Mouse (Mus musculus): ENCODE measurements around the gene Nifk. TPM values are rescaled to one million over a fixed set of nuclear protein-coding genes. Genes with fewer than 3 reads are reported as not detected.

Gene Nifk
- 108 and 113 TPM in 2 replicates for polyA plus RNA-seq (2016; fragmentation: Nextera tagmentation; extraction: Ambion mirVana)

DNA sequence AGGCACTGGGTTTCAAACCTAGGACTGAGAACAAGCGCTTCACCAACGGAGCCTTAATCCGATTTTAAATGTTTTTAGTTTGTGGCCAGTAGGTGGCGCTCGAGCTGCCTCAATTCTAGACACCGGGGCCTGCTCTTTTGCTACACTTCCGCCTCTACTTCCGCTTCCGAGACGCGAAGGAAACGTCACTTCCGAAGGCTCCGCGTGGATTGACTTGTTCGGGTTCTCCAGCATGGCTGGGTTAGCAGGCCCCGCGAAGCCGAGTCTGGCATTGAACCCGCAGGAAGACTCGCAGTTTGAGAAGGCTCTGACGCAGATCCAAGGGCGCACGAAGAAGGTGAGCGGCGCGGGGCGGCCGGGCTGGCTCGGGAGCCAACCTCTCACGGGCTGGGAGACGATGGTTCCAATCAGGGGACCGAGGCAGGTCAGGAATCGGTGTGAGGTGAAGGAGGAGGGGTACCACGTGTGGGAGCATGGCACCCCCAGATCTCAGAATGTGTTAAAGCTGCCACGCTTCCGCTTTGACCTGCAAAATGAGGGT, at the start of gene Nifk:
Gene Nifk (plus strand): TSS at position 179 of the 541 bp plus-strand sequence.
- Histone ChIP-seq H3K4me1 (peaks cover 10% of the 10 kb centered on the region), H3K27me3 (ENCODE audit: poor library complexity, severe bottlenecking) (no peaks in the 10 kb centered on the region), H3K4me3 (peak within 1 kb of the TSS; percentile 94), H3K36me3 (replicated peaks) (peaks cover 30% of the 10 kb centered on the region), H3K27ac (peak within 1 kb of the TSS; percentile 87), H3K9me3 (no peaks in the 10 kb centered on the region)
- DNase-seq (ENCODE audit: extremely low spot score, low spot score), result peak; percentile 93
- WGBS, result under 1% methylated on average over 37 of the region's 37 CpGs

- Histone ChIP-seq H3K27ac (no peak overlapping the region), H3K4me1 (no peaks in the 10 kb centered on the region), H3K4me3 (no peak overlapping the region), H3K9me3 (no peaks in the 10 kb centered on the region), H3K36me3 (replicated peaks) (no peaks in the 10 kb centered on the region), H3K27me3 (ENCODE audit: poor library complexity, severe bottlenecking) (no peaks in the 10 kb centered on the region)
- WGBS, result 12% methylated on average over 2 of the region's 2 CpGs
- peak; percentile 17 for DNase-seq (ENCODE audit: extremely low spot score, low spot score)
Observed at GRCm38 (mm10) chr1:118275139-118275538, 46.5 kb upstream of the Nifk start.

DNA sequence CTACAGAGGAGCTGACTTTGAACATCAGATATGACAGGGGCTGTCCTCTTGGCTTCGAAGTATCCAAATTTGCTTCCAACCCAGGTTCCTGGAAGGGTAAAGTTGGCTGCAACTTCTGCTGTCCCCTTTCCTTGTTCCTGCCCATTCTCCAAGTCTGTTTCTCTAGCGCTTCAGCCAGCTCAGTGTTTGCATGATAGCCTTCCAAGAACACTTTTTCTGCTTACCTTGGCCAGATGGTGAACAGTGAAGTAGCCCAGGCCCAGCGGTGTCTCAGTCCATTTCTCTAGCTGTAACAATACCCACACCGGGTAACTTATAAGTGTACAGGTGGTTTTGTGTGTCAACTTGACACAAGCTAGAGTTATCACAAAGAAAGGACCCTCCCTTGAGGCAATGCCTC, 29.3 kb upstream of the Nifk start:
- H3K36me3 ChIP-seq (replicated peaks), result peaks cover 34% of the 10 kb centered on the region
- no peaks in the 10 kb centered on the region for H3K4me1 ChIP-seq
- no peaks in the 10 kb centered on the region for H3K9me3 ChIP-seq
- WGBS, result 91% methylated on average over 4 of the region's 4 CpGs
- no peaks in the 10 kb centered on the region for H3K27me3 ChIP-seq (ENCODE audit: poor library complexity, severe bottlenecking)
- H3K27ac ChIP-seq, result no peak overlapping the region
- no peak overlapping the region for H3K4me3 ChIP-seq
- DNase-seq (ENCODE audit: extremely low spot score, low spot score), result no peak

DNA sequence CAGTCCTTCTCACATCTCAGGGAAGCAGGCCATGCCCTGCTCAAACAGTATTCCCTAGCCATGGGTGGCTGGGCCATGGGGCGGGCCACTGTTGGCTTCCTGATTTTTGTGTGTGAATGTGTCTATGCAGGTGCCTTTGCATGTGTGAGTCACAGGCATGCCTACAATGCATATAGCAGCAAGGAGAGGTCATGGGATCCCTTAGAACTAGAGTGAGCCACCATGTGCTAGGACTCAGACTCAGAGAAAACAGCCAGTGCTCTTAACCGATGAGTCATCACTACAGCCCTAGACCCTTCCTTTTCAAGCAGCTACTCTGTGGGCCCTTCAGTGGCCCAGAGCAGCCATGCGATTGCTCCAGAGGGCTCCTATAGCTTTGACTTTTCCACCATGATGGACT, 27.4 kb upstream of the Nifk start:
- DNase-seq (ENCODE audit: extremely low spot score, low spot score), result no peak
- H3K9me3 ChIP-seq, result no peaks in the 10 kb centered on the region
- H3K27me3 ChIP-seq (ENCODE audit: poor library complexity, severe bottlenecking), result no peaks in the 10 kb centered on the region
- no peak overlapping the region for H3K4me3 ChIP-seq
- peaks cover 53% of the 10 kb centered on the region for H3K36me3 ChIP-seq (replicated peaks)
- WGBS, result 95% methylated on average over 3 of the region's 3 CpGs
- H3K4me1 ChIP-seq, result no peaks in the 10 kb centered on the region
- H3K27ac ChIP-seq, result no peak overlapping the region

GRCm38 (mm10) chr1:118294826-118295225, 26.8 kb upstream of the Nifk start:
- no peak for DNase-seq (ENCODE audit: extremely low spot score, low spot score)
- Histone ChIP-seq H3K36me3 (replicated peaks) (peaks cover 59% of the 10 kb centered on the region), H3K4me3 (no peak overlapping the region), H3K4me1 (no peaks in the 10 kb centered on the region), H3K27me3 (ENCODE audit: poor library complexity, severe bottlenecking) (no peaks in the 10 kb centered on the region), H3K27ac (no peak overlapping the region), H3K9me3 (no peaks in the 10 kb centered on the region)
- 84% methylated on average over 5 of the region's 5 CpGs for WGBS

DNA sequence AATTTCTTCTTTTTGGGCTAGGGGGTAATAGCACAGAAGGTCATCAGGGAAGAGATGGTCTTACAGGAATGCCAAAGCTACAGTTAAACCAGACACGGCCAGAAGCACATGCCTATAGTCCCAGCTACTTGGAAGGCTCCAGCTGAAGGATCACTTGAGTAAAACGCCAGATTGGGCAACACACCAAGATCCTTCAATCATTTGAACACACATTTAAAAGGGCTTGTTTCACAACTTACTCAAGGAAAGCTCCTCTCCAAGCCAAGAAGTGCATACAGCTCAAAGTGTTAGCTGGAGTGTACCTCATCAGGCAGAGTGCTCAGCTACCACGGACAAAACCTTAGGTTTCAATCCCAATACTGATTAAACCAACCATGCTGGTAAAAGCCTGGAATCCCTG, 25.0 kb upstream of the Nifk start:
- DNase-seq (ENCODE audit: extremely low spot score, low spot score), result no peak
- Histone ChIP-seq H3K4me3 (no peak overlapping the region), H3K9me3 (no peaks in the 10 kb centered on the region), H3K36me3 (replicated peaks) (peaks cover 78% of the 10 kb centered on the region), H3K4me1 (no peaks in the 10 kb centered on the region), H3K27me3 (ENCODE audit: poor library complexity, severe bottlenecking) (no peaks in the 10 kb centered on the region), H3K27ac (no peak overlapping the region)
- 93% methylated on average over 3 of the region's 3 CpGs for WGBS

GRCm38 (mm10) chr1:118297719-118298118, 23.9 kb upstream of the Nifk start:
- Histone ChIP-seq H3K27me3 (ENCODE audit: poor library complexity, severe bottlenecking) (no peaks in the 10 kb centered on the region), H3K4me1 (no peaks in the 10 kb centered on the region), H3K4me3 (no peak overlapping the region), H3K36me3 (replicated peaks) (peaks cover 88% of the 10 kb centered on the region), H3K9me3 (no peaks in the 10 kb centered on the region), H3K27ac (no peak overlapping the region)
- DNase-seq (ENCODE audit: extremely low spot score, low spot score), result no peak
- 92% methylated on average over 2 of the region's 2 CpGs for WGBS

- Histone ChIP-seq H3K4me1 (peaks cover 11% of the 10 kb centered on the region), H3K9me3 (no peaks in the 10 kb centered on the region), H3K27ac (peak overlapping the region; percentile 90), H3K27me3 (ENCODE audit: poor library complexity, severe bottlenecking) (no peaks in the 10 kb centered on the region), H3K36me3 (replicated peaks) (peaks cover 27% of the 10 kb centered on the region), H3K4me3 (peak overlapping the region; percentile 84)
- WGBS, result under 1% methylated on average over 67 of the region's 67 CpGs
- peak; percentile 93 for DNase-seq (ENCODE audit: extremely low spot score, low spot score)
Observed at GRCm38 (mm10) chr1:118310780-118311621, 10.6 kb upstream of the Nifk start.

DNA sequence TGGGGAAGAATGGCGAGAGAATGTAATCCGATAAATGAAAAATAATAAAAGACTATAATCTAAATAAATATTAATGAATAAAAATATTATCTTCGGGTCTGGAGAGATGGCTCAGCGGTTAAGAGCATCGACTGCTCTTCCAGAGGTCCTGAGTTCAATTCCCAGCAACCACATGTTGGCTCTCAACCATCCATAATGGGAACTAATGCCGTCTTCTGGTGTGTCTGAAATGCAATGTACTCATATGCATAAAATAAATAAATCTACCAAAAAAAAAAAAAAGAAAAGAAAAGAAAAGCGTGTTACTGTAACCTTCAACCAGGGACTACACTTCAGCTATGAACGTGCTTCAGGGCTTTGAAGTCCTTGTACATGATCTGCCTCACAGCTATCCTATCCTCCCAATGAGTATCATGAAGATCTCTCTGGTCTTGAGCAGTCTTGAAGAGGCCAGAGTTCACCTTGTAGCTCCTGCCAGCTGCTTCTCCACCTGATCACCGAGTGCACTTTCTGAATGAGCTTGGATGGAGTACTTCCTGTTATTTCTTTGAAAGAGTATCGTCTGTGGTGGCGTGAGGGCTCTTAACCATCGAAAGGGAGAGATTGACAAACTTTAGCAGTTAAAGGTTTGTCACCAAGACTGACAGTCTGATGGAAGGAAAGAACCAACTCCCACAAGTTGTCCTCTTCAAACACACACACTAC, 9.9 kb upstream of the Nifk start, which contains the start of gene Tsn:
Gene Tsn (minus strand): TSS at position 118 of the 705 bp plus-strand sequence.
- peak within 1 kb of the TSS; percentile 84 for H3K4me3 ChIP-seq
- no peaks in the 10 kb centered on the region for H3K27me3 ChIP-seq (ENCODE audit: poor library complexity, severe bottlenecking)
- DNase-seq (ENCODE audit: extremely low spot score, low spot score), result no peak
- 58% methylated on average over 12 of the region's 12 CpGs for WGBS
- H3K4me1 ChIP-seq, result peaks cover 11% of the 10 kb centered on the region
- H3K36me3 ChIP-seq (replicated peaks), result peaks cover 19% of the 10 kb centered on the region
- no peaks in the 10 kb centered on the region for H3K9me3 ChIP-seq
- H3K27ac ChIP-seq, result peak within 1 kb of the TSS; percentile 90

DNA sequence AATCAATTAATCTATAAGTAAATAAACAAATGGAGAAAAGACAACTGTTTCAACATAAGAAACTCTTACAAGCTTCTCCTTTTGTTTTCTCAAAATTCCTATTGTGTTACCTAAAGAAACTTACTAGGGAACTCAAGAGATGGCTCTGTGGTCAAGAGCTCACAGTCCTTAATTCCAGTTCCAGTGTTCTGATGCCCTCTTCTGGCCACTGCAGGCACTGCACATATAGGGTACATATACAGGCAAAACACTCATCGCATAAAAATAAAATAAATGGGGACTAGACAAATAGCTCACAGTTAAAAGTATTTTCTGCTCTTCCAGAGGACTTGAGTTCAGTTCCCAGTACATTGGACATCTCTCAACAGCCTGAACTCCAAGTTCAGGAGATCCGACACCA, 943 bp upstream of the Nifk start:
- 66% methylated on average over 2 of the region's 2 CpGs for WGBS
- H3K27me3 ChIP-seq (ENCODE audit: poor library complexity, severe bottlenecking), result no peaks in the 10 kb centered on the region
- H3K36me3 ChIP-seq (replicated peaks), result peaks cover 22% of the 10 kb centered on the region
- no peaks in the 10 kb centered on the region for H3K9me3 ChIP-seq
- H3K4me3 ChIP-seq, result no peak overlapping the region; the same call in 1 of the 2 replicates
- no peak overlapping the region for H3K27ac ChIP-seq
- peaks cover 10% of the 10 kb centered on the region for H3K4me1 ChIP-seq
- DNase-seq (ENCODE audit: extremely low spot score, low spot score), result no peak

GRCm38 (mm10) chr1:118334749-118335713, 13.4 kb downstream of the Nifk start:
- H3K4me1 ChIP-seq, result no peaks in the 10 kb centered on the region
- peaks cover 63% of the 10 kb centered on the region for H3K36me3 ChIP-seq (replicated peaks)
- H3K27me3 ChIP-seq (ENCODE audit: poor library complexity, severe bottlenecking), result no peaks in the 10 kb centered on the region
- no peaks in the 10 kb centered on the region for H3K9me3 ChIP-seq
- no peak overlapping the region for H3K4me3 ChIP-seq
- 89% methylated on average over 9 of the region's 9 CpGs for WGBS
- no peak for DNase-seq (ENCODE audit: extremely low spot score, low spot score)
- no peak overlapping the region for H3K27ac ChIP-seq

- H3K27ac ChIP-seq, result no peak overlapping the region
- H3K4me3 ChIP-seq, result no peak overlapping the region
- no peak for DNase-seq (ENCODE audit: extremely low spot score, low spot score)
- no peaks in the 10 kb centered on the region for H3K4me1 ChIP-seq
- H3K36me3 ChIP-seq (replicated peaks), result peaks cover 55% of the 10 kb centered on the region
- no peaks in the 10 kb centered on the region for H3K27me3 ChIP-seq (ENCODE audit: poor library complexity, severe bottlenecking)
- H3K9me3 ChIP-seq, result no peaks in the 10 kb centered on the region
Observed at GRCm38 (mm10) chr1:118335847-118336246, 14.2 kb downstream of the Nifk start.
